Mouse (Mus musculus) retina, embryonic 14.5 days (tissue): ENCODE measurements around the gene Syk.
A peak's percentile ranks its signal among the peaks of the same experiment; 100 is the strongest.

Experiments used
- DNase-seq: peaks from one replicate; pipeline ENCODE4 v3.0.0-alpha.2; 2015; ENCODE audit warnings: low spot score

Gene Syk

DNA sequence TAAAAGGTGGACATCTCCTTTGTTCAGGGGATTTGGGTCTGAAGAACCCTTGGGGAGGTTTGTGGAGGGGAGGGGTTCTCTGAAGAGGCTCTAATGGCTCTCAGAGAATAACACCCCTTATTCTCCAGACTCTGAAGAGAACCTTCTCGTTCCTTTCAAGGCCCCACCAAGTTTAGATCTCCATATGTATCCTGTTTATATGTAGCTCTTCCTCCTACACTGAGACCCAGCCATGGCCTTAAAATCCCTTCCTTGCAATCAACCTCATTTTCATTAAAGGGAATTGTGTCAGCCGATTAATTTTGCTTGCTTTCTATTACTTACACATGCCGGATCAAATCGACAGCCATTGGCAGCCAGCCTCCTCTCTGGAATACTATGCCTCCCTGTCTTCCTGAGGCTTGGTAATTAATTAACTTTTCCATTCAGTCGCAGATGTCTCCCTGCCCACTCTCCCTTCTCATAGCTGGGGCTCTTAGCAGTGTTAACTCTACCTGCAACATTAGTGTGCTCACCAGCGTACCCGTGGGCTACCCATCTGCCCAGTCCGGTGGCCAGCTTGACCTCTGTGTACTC lies 13.7 kb upstream of the Syk start:
- no peak for DNase-seq

DNA sequence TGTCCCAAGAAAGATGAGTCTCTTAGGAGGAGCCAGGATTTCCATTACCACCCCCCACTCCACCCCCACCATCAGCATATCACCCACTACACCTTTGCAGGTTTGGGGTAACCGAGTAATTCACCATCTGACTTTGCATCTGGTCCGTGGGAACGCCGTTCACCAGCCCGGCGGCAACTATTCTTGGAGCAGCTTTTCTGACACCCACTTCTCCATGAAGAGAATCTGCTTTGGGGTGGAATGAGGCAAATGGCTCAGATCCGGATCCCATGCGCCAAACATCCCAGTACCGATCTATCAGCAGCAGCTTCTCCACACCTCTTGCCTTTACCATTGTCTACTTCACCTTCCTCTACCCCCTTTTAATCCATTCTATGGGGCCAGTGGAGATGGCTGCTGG lies 12.7 kb upstream of the Syk start:
- no peak for DNase-seq

DNA sequence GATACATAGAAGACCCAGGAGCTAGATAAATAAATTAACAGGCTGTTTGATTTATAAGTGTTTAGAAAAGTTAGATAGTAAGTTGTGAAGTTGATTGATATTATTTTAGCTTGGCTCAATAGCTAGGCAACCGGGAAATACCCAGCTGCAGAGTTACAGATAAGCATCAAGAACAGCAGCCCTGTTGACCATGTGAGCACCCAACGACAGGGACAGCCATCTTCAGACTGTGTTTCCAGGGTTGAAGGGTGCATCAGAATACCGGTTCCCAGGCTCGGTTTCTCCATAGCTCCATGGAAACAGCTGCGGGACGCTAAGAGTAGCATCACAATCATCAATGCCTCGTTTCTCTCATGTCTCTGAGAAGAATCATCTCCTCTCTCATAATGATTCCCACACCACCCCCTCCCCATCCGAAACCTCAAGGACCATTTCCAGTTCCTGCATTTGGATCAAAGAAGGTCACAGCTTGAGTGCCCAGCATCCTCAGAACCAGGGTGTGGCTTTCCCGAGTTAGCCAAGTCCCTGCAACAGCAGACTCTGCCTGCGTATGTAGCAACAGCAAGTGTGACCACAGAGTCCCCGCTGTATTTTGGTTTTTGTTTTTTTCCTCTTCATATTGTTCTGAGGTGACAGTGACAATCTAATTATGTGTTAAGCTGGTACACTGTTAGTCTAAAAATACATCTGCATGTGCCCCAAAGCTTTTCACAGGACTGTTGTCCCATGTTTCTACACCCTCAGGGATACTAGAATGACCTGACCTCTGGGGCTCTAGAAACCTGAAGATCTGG lies 11.2 kb upstream of the Syk start:
- no peak for DNase-seq

DNA sequence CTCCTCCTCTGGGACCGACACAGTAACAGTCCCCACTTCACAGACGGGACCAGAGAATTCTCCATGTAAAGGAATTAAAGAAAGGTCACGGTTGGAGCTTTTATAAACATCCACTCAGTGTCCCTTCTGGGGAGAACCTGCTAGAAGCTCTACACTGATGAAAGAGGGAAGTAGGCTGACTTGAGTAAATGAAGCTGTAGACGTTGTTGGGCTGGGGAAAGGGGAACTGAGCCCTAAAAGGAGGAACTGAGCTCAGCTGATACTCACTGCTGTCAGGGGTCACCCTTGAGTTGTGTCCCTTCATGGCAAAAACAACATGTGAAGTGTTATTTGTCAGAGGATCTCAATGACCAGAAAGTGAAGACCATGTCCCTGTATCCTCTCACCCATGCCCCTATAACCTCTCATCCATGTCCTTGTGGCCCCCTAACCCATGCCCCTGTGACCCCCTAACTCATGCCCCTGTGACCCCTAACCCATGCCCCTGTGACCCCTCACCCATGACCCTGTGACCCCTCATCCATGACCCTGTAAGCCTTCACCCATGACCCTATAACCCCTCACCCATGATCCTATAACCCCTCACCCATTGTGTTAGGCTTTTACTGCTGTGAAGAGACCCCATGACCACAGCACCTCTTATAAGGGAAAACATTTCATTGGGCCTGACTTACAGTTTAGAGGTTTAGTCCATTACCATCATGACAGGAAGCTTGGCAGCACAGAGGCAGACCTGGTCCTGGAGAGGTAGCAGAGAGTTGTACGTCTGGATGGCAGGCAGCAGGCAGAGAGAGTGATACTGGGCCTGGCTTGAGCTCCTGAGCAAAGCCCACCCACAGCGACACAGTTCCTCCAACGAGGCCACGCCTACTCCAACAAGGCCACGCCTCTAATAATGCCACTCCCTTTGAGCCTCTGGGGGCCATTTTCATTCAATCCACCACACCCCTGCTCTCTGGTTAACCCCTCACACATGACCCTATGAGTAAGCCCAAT lies 10.2 kb upstream of the Syk start:
- no peak for DNase-seq

DNA sequence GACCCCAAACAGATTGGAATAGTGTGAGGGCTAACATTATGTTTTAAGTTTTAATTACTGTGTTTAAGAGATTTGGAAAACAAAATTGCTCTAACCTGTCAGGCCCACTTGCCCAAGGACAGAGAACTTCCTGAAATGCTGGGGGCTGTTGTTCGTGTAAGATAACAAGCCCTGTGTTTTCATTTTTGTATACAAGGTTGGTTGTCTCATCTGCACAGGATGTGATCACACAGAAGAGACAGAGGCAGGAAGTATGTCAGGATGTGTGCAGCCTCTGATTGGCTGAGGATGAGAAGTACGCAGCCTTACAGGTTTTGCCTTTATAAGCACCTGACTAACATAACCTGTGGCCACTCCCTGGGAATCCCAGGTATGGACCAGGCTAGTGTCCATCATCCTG lies 8.7 kb upstream of the Syk start:
- no peak for DNase-seq

DNA sequence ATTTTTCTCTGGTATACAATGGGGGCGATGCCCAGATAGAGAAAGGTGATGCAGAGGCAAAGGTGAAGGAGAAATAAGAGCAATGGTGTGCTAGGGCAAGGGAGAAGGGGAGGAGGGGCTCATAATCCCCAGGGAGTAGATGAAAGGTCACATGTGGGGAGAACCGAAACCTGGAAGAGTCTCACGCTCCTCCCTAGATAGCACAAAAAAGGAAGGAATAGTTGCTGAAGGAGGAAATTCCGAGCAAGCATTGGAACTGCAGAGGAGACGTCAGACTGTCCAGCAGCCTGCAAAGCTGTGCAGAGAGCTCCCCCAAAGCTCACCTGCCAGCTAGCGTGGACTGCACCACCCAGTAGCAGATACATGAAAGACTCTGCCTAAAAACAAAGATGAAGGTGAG lies 7.5 kb upstream of the Syk start:
- no peak for DNase-seq

DNA sequence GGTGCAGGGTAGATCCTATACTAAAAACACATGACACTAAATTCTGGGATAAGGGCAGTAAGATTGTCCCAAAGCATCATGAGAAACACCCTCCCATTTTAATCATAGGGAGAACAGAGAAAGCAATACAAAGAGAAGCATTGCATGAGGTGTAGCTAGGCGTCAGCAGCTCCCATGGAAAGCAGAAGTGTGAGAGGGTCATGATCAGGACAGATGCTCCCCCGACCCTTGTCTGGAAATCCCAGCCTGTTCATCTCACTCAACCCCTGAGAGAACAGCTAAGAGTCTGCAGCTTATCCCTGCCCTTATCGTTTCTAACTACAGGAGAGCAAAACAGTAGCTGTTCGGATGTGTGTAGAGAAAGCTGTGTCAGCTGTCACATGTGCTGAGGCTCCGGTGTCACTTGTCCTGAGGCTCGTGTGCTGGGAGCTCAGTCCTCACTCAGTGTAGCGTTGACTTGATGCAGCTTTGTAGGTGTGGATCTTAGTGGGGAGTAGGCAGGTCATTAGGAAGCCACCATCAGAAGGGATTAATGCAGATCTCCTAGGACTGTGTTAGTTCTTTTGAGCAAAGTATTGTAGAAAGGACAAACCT lies 6.9 kb upstream of the Syk start:
- DNase-seq, result no peak

DNA sequence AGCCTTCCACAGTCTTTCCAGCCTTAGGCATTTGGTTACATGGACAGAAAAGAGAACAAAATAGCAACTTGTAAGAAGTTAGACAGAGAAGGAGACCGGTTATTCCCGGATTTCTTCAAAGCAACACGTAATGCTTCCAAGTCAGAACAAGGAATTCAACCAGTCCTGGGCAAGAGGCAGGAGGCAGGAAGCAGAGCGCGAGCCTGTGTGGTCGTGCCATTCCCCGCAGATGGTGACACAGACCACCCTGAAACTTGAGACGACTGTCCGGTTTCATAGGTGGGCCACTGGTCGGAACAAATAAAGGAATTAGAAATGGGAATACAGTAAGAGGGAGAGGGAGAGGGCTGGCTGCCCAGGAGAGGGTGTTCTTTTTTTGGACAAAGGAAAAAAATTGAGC lies 6.1 kb upstream of the Syk start:
- peak; percentile 15 for DNase-seq

DNA sequence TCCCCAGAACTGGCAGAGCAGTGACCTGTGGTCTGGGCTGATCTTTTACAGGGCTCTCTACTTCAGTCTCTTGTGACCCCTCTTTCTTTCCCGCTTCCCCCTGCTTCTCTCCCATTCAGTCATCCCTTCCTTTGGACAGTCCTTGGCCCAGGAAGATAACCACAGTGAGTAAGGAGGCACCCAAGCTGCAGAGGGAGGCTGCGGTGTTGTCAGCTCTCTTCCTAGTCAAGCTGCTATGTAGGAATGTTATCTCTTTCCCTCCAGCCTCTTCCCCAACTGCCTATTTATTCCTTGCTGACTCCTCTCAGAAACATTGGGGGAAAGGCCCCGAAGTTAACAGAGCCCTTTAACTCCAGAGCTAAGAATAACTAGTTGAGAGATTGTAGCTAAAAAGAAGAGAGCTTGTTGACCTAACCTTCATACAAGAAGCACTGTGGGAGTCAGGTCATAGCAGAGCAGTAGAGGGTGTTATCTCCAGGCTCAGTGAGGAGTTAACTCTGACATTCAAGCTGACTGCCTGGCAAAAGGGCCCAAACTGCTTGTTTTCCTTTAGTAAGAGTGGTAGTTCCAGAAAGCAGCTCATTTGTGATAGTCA lies 5.5 kb upstream of the Syk start:
- no peak for DNase-seq

DNA sequence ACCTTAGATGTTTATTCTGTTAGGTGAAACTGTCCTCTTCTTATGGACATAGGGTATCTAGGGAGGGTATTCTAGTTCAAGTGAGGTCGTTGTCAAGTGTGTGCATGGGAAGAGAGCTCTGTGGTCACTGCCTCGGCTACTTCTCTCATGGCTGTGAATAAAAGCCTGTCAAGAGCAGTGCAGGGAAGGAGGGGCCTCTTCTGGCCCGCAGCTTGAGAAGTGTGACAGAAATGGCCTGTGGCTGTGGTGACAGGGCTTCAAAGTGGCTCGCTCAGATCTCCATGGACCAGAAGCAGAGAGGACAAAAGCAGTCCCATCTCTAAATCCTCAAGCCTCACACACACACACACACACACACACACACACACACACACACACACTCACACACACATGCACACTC lies 5.0 kb upstream of the Syk start:
- DNase-seq, result peak; percentile 8

DNA sequence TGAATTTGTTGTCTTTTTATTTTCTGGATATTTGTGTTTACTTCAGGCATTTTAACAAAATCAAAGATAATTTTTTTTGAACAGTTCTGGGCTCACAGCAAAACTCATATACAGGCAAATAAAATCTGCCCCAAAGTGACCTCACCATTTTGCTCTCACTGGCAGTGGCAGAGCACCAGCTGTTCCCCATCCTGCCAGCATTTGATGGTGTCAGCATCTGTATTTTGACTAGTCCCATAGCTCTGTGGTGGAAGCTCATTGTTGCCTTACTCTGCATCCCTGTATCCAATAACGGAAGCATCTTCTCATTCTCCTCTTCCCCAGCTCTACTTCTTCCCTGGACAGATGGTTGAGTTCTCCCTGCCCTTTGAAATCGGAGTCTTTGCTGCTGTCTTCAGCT lies 4.2 kb upstream of the Syk start:
- no peak for DNase-seq

DNA sequence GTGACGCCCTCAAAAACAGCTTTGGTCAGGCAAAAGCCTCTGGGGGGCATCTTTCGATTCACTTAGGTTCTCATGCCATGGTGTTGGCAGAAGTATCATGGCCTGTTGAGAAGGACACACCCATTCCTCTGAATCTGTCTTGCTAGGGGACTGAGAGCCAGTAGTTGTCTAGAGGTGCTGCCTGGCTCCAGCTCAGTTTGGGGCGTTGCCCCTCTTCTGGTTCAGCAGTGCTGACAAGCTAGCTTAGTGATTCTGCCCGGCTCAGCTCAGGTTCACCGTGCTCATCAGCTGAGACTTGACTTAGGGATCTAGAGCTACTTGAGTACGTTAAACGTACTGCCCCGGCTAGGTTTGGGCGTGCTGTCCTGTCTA lies 481 bp upstream of the Syk start:
- peak; percentile 12 for DNase-seq

DNA sequence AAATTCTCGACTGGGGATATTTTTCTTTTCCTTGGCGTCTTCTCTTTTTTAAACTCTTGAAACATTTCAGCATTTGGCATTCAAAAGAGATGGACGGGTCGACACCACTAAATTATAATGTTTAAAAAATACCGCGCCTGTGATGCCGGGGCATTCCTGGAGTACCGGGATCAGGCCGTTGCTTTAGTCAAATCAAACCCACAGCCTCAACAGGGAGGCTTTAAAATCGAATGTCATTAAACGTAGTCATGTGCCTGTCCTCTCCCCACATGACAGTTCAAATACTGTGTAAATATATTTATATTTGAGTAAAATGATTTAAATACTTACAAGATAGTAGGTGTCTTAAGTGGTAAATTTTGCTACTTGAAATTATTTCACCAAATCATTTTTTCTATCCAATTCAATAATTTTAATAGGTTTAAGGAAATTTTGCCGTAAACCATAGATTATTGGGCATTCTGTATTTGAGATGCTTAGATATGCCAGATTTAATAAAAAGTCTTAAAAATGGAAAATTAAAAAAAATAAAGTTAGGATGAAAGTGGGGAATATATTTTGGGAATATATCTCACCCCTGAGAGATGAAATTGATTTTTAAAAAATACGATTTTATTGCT lies 1.1 kb downstream of the Syk start:
- DNase-seq, result no peak

DNA sequence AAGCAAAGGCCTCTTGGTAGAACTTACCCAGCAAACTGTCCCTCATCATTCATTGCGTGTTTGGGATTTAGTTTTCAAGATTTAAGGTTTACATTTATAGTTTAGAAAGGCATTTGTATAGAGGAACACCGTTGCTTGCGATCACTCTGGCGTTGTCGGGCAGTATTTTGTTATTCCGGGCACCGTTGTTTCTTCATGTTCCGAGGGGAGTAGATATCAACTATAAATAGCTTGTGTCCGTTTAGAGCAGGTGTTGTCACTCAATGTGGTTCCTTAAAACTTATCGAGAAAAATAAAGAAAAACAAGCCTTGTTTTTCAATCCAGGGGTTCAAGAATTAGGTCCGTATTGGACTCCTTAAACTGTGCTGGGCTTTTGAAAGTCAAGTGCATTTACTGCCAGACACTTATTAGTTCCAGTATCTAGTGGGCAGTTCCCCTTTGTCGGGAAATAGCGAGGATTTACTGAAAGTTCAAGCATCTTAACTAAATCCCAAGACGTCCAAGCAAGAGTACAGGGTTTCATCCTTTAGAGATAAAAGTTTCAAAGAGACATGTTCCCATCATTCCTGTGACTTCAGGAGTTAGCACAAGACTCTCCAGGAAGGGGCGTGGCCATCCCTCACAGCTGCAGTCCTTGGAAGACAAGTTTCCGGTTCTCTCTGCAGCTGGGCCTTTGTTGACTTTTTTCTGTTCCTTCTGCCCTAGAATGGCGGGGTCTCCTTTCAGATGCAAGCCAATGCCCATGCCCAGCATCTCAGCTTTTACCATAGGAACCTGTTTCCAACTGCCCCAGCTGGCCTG lies 1.9 kb downstream of the Syk start:
- no peak for DNase-seq

DNA sequence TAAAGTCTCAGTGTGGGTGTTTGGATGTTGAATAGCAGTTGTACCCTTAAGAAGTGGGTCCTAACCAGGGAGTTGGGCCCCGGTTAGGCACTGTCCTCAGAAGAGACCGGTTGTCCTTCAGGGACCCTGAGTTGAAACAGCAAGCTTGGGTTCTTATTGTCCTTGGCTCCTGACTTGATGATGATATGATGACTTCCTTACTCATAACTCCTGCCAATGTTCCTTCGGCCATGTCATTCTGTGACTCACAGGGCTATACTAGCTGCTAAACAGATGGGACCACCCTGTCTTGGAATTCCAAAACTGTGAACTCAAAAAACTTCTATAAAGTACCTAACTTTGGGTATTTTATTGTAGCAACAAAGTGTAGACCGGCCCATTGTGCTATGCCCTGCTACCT lies 4.8 kb downstream of the Syk start:
- DNase-seq, result no peak

DNA sequence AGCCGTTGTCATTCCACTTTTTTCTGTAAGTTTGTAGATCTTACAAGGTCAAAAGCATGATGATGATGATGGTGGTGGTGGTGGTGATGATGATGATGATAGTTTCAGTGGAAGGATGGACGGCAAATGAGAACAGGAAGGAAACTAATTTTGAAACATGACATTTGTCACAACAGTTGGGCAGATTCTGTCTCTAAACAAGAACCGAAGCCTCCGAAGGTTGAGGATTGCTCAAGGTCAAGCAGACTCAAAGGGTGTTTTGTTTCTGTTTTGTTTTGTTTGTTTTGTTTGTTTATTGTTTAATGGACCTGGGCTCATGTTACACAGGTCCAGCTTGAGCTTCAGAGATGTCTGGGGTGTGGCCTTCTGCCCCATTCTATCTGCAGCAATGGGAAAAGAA lies 6.1 kb downstream of the Syk start:
- DNase-seq, result no peak

DNA sequence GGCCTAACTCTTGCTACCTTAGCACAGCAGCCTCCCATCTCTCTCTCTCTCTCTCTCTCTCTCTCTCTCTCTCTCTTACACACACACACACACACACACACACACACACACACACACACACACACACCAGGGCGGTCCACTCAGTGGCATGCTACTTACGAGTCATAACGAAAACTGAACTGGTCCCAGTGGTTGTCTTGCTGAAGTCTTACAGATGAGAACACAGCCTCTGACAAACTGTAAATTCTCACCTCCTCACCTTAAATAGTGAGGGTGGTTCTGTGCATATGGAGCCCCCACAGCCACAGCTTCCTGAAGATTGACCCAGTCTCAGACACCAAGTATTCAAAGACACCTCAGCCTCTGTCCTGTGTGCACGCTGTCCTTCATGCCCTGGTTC lies 8.9 kb downstream of the Syk start:
- no peak for DNase-seq

DNA sequence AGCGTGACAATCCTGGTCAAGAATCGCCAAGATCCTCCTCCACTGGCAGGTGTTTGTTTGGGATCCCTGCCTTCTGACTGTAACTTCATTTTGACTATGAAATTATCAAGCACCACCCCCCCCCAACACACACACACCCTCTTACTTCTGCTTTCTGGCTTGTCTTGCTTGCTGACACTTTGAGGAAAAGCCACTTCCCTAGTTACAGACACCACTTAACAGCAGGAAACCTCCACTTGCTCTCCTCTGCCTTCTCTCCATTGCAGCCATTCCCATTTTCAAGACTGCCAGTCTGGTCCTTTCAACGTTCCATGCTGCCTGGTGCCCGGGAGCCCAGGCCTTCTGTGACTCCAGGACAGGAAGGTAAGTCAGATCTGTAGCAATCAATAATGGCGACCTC lies 13.7 kb downstream of the Syk start:
- no peak for DNase-seq

DNA sequence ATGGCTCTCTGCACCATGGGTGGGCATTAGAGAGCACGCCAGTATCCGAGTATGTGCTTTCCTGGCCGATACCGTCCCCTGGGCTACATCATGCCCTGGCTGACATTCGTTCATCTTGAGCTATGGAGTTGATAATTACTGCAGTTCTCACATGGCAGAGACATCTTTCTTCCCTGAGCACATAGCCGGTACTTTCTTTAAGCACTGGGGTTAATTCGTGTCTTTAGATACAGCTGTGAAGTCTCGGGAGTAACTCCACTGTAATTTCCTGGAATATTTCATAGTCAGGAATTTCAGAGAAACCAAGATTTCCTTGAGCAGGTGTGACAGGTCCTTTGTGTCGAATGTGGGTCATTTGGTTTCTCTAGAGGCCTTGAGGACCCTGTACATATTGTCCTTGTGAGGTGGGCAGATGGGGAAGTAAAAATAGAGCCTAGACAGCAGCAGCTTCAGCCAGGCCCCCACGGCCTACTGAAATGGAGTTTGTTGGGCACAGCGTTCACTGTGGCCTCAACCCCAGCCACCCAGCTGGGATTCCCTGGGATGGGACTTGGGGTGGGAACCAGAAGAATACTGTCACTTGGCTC lies 14.2 kb downstream of the Syk start:
- DNase-seq, result no peak

DNA sequence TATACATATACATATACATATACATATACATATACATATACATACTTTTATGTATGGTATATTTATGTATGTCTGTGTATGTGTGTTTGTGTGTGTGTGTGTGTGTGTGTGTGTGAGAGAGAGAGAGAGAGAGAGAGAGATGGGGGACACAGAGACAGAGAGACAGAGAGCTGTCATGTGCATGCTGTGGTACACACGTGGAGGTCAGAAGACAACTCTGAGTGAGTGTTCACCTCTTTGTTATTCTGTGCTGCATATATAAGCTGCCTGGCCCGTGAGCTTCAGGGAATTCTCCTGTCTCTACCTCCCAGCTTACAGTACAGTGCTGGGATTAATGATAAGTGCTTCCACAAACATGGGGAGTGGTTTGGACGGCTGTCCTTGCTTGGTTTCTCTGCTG lies 15.3 kb downstream of the Syk start:
- no peak for DNase-seq
